9 mouse cellular contexts compared by ENCODE assay signal in genomic region chr9:66307341-66307740, GRCm38 (mm10). TPM values are rescaled to one million over a fixed set of nuclear protein-coding genes. Genes with fewer than 3 reads are reported as not detected.
DNase-seq lines count a peak whose midpoint lies in the region; ATAC-seq and TF ChIP-seq lines count a peak whose summit lies in the region.
"Had no signal": no experiment of that assay in that cellular context is flagged by ENCODE, and none has a peak within 500 bp of the region (broad histone marks: within the 10 kb centered on the region; RNA-seq: fewer than 3 reads in every experiment).

No protein-coding gene starts in this region.

- no peak overlapping the region for H3K4me2 ChIP-seq in kidney, embryonic 14.5 days (replicated peaks; ENCODE audit: low read depth, low read length)
- no peak overlapping the region for H3K4me2 ChIP-seq in lung, postnatal 0 days (replicated peaks; ENCODE audit: low read depth, low read length)
- H3K4me2 ChIP-seq in hindbrain, embryonic 16.5 days (ENCODE audit: low read length), result no peak overlapping the region
- H3K4me2 ChIP-seq: liver, embryonic 15.5 days had no signal

- H3K4me3 ChIP-seq in kidney, adult 2 months (ENCODE audit: insufficient read depth, low read depth, low read length), result no peak overlapping the region
- no peak overlapping the region for H3K4me3 ChIP-seq in kidney, embryonic 14.5 days (ENCODE audit: low read length)
- no peak overlapping the region for H3K4me3 ChIP-seq in lung, postnatal 0 days (ENCODE audit: low read depth, low read length)
- H3K4me3 ChIP-seq in left cerebral cortex, adult 2 months, result no peak overlapping the region
- no peak overlapping the region for H3K4me3 ChIP-seq in hindbrain, embryonic 16.5 days (ENCODE audit: low read length)
- H3K4me3 ChIP-seq: liver, embryonic 15.5 days had no signal

- DNase-seq in kidney, adult 2 months, result peak; percentile 23
- DNase-seq in NIH3T3 (ENCODE audit: low read depth), result peak; percentile 74
- DNase-seq in gastrocnemius, postnatal 10 days, result peak; percentile 37
- DNase-seq in lung, postnatal 0 days (ENCODE audit: low spot score), result peak; percentile 90
- no peak for DNase-seq in left cerebral cortex, adult 2 months (ENCODE audit: extremely low spot score in 1 of 2, low spot score in 2 of 2)

- no peak overlapping the region for H3K9ac ChIP-seq in kidney, embryonic 14.5 days (ENCODE audit: low read depth, low read length)
- H3K9ac ChIP-seq in lung, postnatal 0 days (replicated peaks; ENCODE audit: low read depth), result no peak overlapping the region
- no peak overlapping the region for H3K9ac ChIP-seq in hindbrain, embryonic 16.5 days (ENCODE audit: low read depth, low read length)
- H3K9ac ChIP-seq: liver, embryonic 15.5 days had no signal

- no peaks in the 10 kb centered on the region for H3K9me3 ChIP-seq in kidney, embryonic 14.5 days (ENCODE audit: control insufficient read depth, low read length)
- H3K9me3 ChIP-seq in lung, postnatal 0 days (ENCODE audit: low read length), result no peaks in the 10 kb centered on the region
- H3K9me3 ChIP-seq in hindbrain, embryonic 16.5 days (ENCODE audit: control insufficient read depth, low read length), result no peaks in the 10 kb centered on the region
- H3K9me3 ChIP-seq: liver, embryonic 15.5 days had no signal

- H3K27me3 ChIP-seq in kidney, adult 2 months (replicated peaks; ENCODE audit: control insufficient read depth, insufficient read depth, low read length), result no peaks in the 10 kb centered on the region
- no peaks in the 10 kb centered on the region for H3K27me3 ChIP-seq in kidney, embryonic 14.5 days (ENCODE audit: control insufficient read depth, insufficient read depth, low read length)
- H3K27me3 ChIP-seq in lung, postnatal 0 days (replicated peaks; ENCODE audit: insufficient read depth, low read length), result no peaks in the 10 kb centered on the region
- H3K27me3 ChIP-seq in hindbrain, embryonic 16.5 days (replicated peaks; ENCODE audit: control insufficient read depth, insufficient read depth, low read length), result no peaks in the 10 kb centered on the region
- H3K27me3 ChIP-seq: liver, embryonic 15.5 days had no signal

- intact Hi-C loops in left cerebral cortex, adult 2 months (cut with DNase I), result no loop called here

- WGBS in kidney, adult 2 months, result 38% methylated on average over 2 of the region's 2 CpGs
- 26% methylated on average over 2 of the region's 2 CpGs for WGBS in kidney, embryonic 14.5 days
- WGBS in lung, postnatal 0 days, result 18% methylated on average over 2 of the region's 2 CpGs
- 58% methylated on average over 2 of the region's 2 CpGs for WGBS in hindbrain, embryonic 16.5 days

- TF ChIP-seq EP300 in lung, postnatal 0 days (IDR thresholded peaks at IDR 0.05), result no peak

- ATAC-seq in kidney, embryonic 14.5 days (ENCODE audit: low FRiP score, low TSS enrichment), result no peak
- ATAC-seq in lung, postnatal 0 days, result peak; percentile 82
- no peak for ATAC-seq in hindbrain, embryonic 16.5 days
- no peak for ATAC-seq in activated CD4-positive, CD25-positive, alpha-beta regulatory T cell, adult 4 months

- TF ChIP-seq POLR2A in kidney, adult 2 months (IDR thresholded peaks at IDR 0.05; ENCODE audit: low read depth, low read length), result no peak

- H3K27ac ChIP-seq in kidney, adult 2 months (ENCODE audit: insufficient read depth, low read depth, low read length), result no peak overlapping the region
- H3K27ac ChIP-seq in kidney, embryonic 14.5 days (ENCODE audit: low read depth, low read length), result no peak overlapping the region
- no peak overlapping the region for H3K27ac ChIP-seq in lung, postnatal 0 days (ENCODE audit: low read length)
- no peak overlapping the region for H3K27ac ChIP-seq in left cerebral cortex, adult 2 months
- H3K27ac ChIP-seq in hindbrain, embryonic 16.5 days (ENCODE audit: low read depth, low read length), result no peak overlapping the region
- H3K27ac ChIP-seq: liver, embryonic 15.5 days had no signal

- no peak for TF ChIP-seq CTCF in kidney, adult 2 months (conservative IDR thresholded peaks at IDR 0.05; ENCODE audit: insufficient read depth, insufficient read length, low read depth, low read length)
- TF ChIP-seq CTCF in lung, postnatal 0 days (IDR thresholded peaks at IDR 0.05), result no peak
- no peak for TF ChIP-seq CTCF in left cerebral cortex, adult 2 months (IDR thresholded peaks at IDR 0.05)

- H3K36me3 ChIP-seq in kidney, adult 2 months (ENCODE audit: control insufficient read depth, insufficient read depth, low read length), result no peaks in the 10 kb centered on the region
- no peaks in the 10 kb centered on the region for H3K36me3 ChIP-seq in kidney, embryonic 14.5 days (ENCODE audit: control insufficient read depth, insufficient read depth, low read length)
- H3K36me3 ChIP-seq in lung, postnatal 0 days (ENCODE audit: insufficient read depth, low read length), result no peaks in the 10 kb centered on the region
- H3K36me3 ChIP-seq in hindbrain, embryonic 16.5 days (ENCODE audit: control insufficient read depth, insufficient read depth, low read length), result no peaks in the 10 kb centered on the region
- H3K36me3 ChIP-seq: liver, embryonic 15.5 days had no signal

- H3K4me1 ChIP-seq in kidney, adult 2 months (ENCODE audit: control insufficient read depth, insufficient read depth, low read length), result no peaks in the 10 kb centered on the region
- no peaks in the 10 kb centered on the region; the same call in 1 of the 2 replicates for H3K4me1 ChIP-seq in kidney, embryonic 14.5 days (ENCODE audit: control insufficient read depth, insufficient read depth, low read length)
- H3K4me1 ChIP-seq in lung, postnatal 0 days (ENCODE audit: insufficient read depth, low read depth, low read length), result 0 out of 2 replicates have a peak, but pooled peaks cover 4% of the 10 kb centered on the region
- H3K4me1 ChIP-seq in hindbrain, embryonic 16.5 days (ENCODE audit: control insufficient read depth, insufficient read depth, low read depth, low read length), result peaks cover 12% of the 10 kb centered on the region

RNA-seq across cellular contexts. Expression of gene Herc1, which starts 42.9 kb away (rescaled TPM):
- polyA plus RNA-seq in kidney, adult 2 months (2012; rRNA removed), result 12.0 TPM in 2 replicates
- polyA plus RNA-seq in kidney, embryonic 14.5 days (2014; fragmentation: Nextera tagmentation; extraction: Ambion mirVana), result 14.9 and 26.9 TPM in 2 replicates
- total RNA-seq in gastrocnemius, postnatal 10 days (2021), result 10 to 100 TPM; 34.9 to 43.1 TPM
- polyA plus RNA-seq in lung, postnatal 0 days (2015; fragmentation: Nextera tagmentation; extraction: Ambion mirVana), result 11.8 and 12.9 TPM in 2 replicates
- 100 to 1,000 TPM; 128 to 132 TPM for total RNA-seq in left cerebral cortex, adult 2 months (2021)
- 39.4 and 39.8 TPM in 2 replicates for polyA plus RNA-seq in hindbrain, embryonic 16.5 days (2015; fragmentation: Nextera tagmentation; extraction: Ambion mirVana)
- polyA plus RNA-seq in activated CD4-positive, CD25-positive, alpha-beta regulatory T cell, adult 4 months (2017; shearing (Covaris generic)), result 10 to 100 TPM; 31.4 to 31.8 TPM

Comparison
In these comparisons a context has a peak if more than half of its experiments do, and no peak if none do; other contexts are left out.
1. DNase-seq: peak in kidney, adult 2 months (single experiment), NIH3T3 (single experiment), gastrocnemius, postnatal 10 days (single experiment) and lung, postnatal 0 days (single experiment); none in left cerebral cortex, adult 2 months (0 of 2).